ENCODE assay signal across 17 mouse cellular contexts in genomic region chr19:15199692-15200091, GRCm38 (mm10).
DNase-seq lines count a peak whose midpoint lies in the region; ATAC-seq lines count a peak whose summit lies in the region.
"Had no signal": no experiment of that assay in that cellular context is flagged by ENCODE, and none has a peak within 500 bp of the region (broad histone marks: within the 10 kb centered on the region; RNA-seq: fewer than 3 reads in every experiment).

No protein-coding gene starts in this region.

- 0 out of 2 replicates have a peak, but pooled peaks have one; percentile 10 for ATAC-seq in forebrain, embryonic 14.5 days
- ATAC-seq in forebrain, embryonic 15.5 days (replicated peaks): no peak
- peak; percentile 50; the same call in 1 of the 2 replicates for ATAC-seq in neural tube, embryonic 13.5 days (ENCODE audit: low read depth)

- 57% methylated on average over 1 of the region's 1 CpGs for WGBS in forebrain, embryonic 14.5 days
- WGBS in forebrain, embryonic 15.5 days: 48% methylated on average over 1 of the region's 1 CpGs
- 45% methylated on average over 1 of the region's 1 CpGs for WGBS in neural tube, embryonic 13.5 days

- H3K4me1 ChIP-seq in forebrain, embryonic 14.5 days (ENCODE audit: control insufficient read depth, insufficient read depth, low read length): peaks cover 11% of the 10 kb centered on the region; the same call in 1 of the 2 replicates
- H3K4me1 ChIP-seq in forebrain, embryonic 15.5 days: peaks cover 13% of the 10 kb centered on the region
- peaks cover 16% of the 10 kb centered on the region for H3K4me1 ChIP-seq in neural tube, embryonic 13.5 days (replicated peaks)
- H3K4me1 ChIP-seq: heart, embryonic 12.5 days had no signal

- no peak overlapping the region for H3K27ac ChIP-seq in forebrain, embryonic 14.5 days (ENCODE audit: low read depth, low read length)
- H3K27ac ChIP-seq in forebrain, embryonic 15.5 days (replicated peaks): no peak overlapping the region
- no peak overlapping the region for H3K27ac ChIP-seq in neural tube, embryonic 13.5 days (replicated peaks)
- H3K27ac ChIP-seq: embryonic facial prominence, embryonic 10.5 days; gastrocnemius, adult 2 months had no signal

- no peaks in the 10 kb centered on the region for H3K27me3 ChIP-seq in forebrain, embryonic 14.5 days (replicated peaks; ENCODE audit: control insufficient read depth, insufficient read depth, low read length)
- no peaks in the 10 kb centered on the region for H3K27me3 ChIP-seq in forebrain, embryonic 15.5 days
- H3K27me3 ChIP-seq in neural tube, embryonic 13.5 days: no peaks in the 10 kb centered on the region
- H3K27me3 ChIP-seq: heart, embryonic 12.5 days had no signal

- H3K9me3 ChIP-seq in forebrain, embryonic 14.5 days (replicated peaks; ENCODE audit: control insufficient read depth, low read length): no peaks in the 10 kb centered on the region
- no peaks in the 10 kb centered on the region for H3K9me3 ChIP-seq in forebrain, embryonic 15.5 days
- no peaks in the 10 kb centered on the region for H3K9me3 ChIP-seq in neural tube, embryonic 13.5 days
- H3K9me3 ChIP-seq: embryonic facial prominence, embryonic 10.5 days; heart, embryonic 12.5 days; hindbrain, embryonic 10.5 days had no signal

- DNase-seq in forebrain, embryonic 14.5 days (ENCODE audit: low spot score): peak; percentile 10
- DNase-seq in neural tube, embryonic 10.5 days (ENCODE audit: extremely low spot score, low spot score): no peak
- peak; percentile 37 for DNase-seq in layer of hippocampus, adult 9-10 months (ENCODE audit: low spot score)
- DNase-seq in urinary bladder, postnatal 14 days (ENCODE audit: low spot score): no peak
- DNase-seq in spleen, adult 12 weeks (ENCODE audit: low spot score): no peak
- DNase-seq: adrenal gland, postnatal 10 days; cerebellum, adult 18-20 months; cerebellum, adult 9-11 months; cerebellum, postnatal 36 days; gastrocnemius, adult 2 months; gastrocnemius, postnatal 25 days had no signal

- no peaks in the 10 kb centered on the region for H3K36me3 ChIP-seq in forebrain, embryonic 14.5 days (ENCODE audit: control insufficient read depth, insufficient read depth, low read length)
- no peaks in the 10 kb centered on the region for H3K36me3 ChIP-seq in forebrain, embryonic 15.5 days
- no peaks in the 10 kb centered on the region for H3K36me3 ChIP-seq in neural tube, embryonic 13.5 days
- H3K36me3 ChIP-seq: embryonic facial prominence, embryonic 10.5 days; heart, embryonic 12.5 days; hindbrain, embryonic 10.5 days had no signal

- H3K4me2 ChIP-seq in forebrain, embryonic 14.5 days (ENCODE audit: low read length): no peak overlapping the region
- H3K4me2 ChIP-seq in forebrain, embryonic 15.5 days (replicated peaks): no peak overlapping the region
- H3K4me2 ChIP-seq in neural tube, embryonic 13.5 days: no peak overlapping the region
- H3K4me2 ChIP-seq: heart, embryonic 12.5 days; hindbrain, embryonic 14.5 days had no signal

- H3K4me3 ChIP-seq in forebrain, embryonic 14.5 days (ENCODE audit: low read depth, low read length): no peak overlapping the region
- no peak overlapping the region for H3K4me3 ChIP-seq in forebrain, embryonic 15.5 days
- H3K4me3 ChIP-seq in neural tube, embryonic 13.5 days: no peak overlapping the region
- H3K4me3 ChIP-seq: embryonic facial prominence, embryonic 10.5 days; gastrocnemius, adult 2 months; heart, embryonic 12.5 days; hindbrain, embryonic 10.5 days had no signal

- no peak overlapping the region for H3K9ac ChIP-seq in forebrain, embryonic 14.5 days (ENCODE audit: low read length)
- H3K9ac ChIP-seq in forebrain, embryonic 15.5 days (replicated peaks): no peak overlapping the region
- no peak overlapping the region for H3K9ac ChIP-seq in neural tube, embryonic 13.5 days
- H3K9ac ChIP-seq: heart, embryonic 12.5 days; hindbrain, embryonic 14.5 days had no signal

Comparison
In these comparisons a context has a peak if more than half of its experiments do, and no peak if none do; other contexts are left out.
1. DNase-seq: peak in forebrain, embryonic 14.5 days (single experiment) and layer of hippocampus, adult 9-10 months (single experiment); none in neural tube, embryonic 10.5 days (single experiment), urinary bladder, postnatal 14 days (single experiment) and spleen, adult 12 weeks (single experiment).